Mouse (Mus musculus) MEL (cell line): Measurements from ENCODE around the gene Map6.

Experiments used
- RAD21 ChIP-seq: IDR thresholded peaks from 2 replicates; pipeline ENCODE4 v1.6.1; 2011; ENCODE audit warnings: mild to moderate bottlenecking, low read depth, low read length, improper control_type of control experiment
- SIN3A ChIP-seq: IDR thresholded peaks from 2 replicates; pipeline ENCODE4 v1.6.1; 2012; ENCODE audit warnings: low read length, improper control_type of control experiment, inconsistent platforms
- TCF12 ChIP-seq: IDR thresholded peaks from 2 replicates; pipeline ENCODE4 v1.6.1; 2014; ENCODE audit warnings: low read depth, mild to moderate bottlenecking, inconsistent platforms, low read length, improper control_type of control experiment, moderate library complexity
- ZC3H11A ChIP-seq: IDR thresholded peaks from 2 replicates; pipeline ENCODE4 v1.6.1; 2012; ENCODE audit warnings: low read depth, mild to moderate bottlenecking, inconsistent platforms, low read length, improper control_type of control experiment

GRCm38 (mm10) chr7:99225421-99225820 lies 41.8 kb upstream of the Map6 start:
- no peak for TF ChIP-seq ZC3H11A
- no peak for TF ChIP-seq TCF12
- TF ChIP-seq SIN3A = no peak
- no peak for TF ChIP-seq RAD21
